Mouse (Mus musculus): Measurements from ENCODE around the gene 1110065P20Rik.

- TF ChIP-seq EP300 (optimal IDR thresholded peaks at IDR 0.05) (no peak), CTCF (IDR thresholded peaks at IDR 0.05; ENCODE audit: low read depth) (no peak)
Measured at GRCm38 (mm10) chr4:124849631-124850260, 1.2 kb downstream of the 1110065P20Rik start.

Measured in stomach, postnatal 0 days (tissue).